Mouse (Mus musculus): ENCODE results near the gene Mfn1. TPM values are rescaled to one million over a fixed set of nuclear protein-coding genes. Genes with fewer than 3 reads are reported as not detected.

The Mfn1 gene
- polyA plus RNA-seq, 1 experiment from 2014 or later, result 35.9 TPM

- no peaks in the 10 kb centered on the region for H3K27me3 ChIP-seq (ENCODE audit: control insufficient read depth, insufficient read depth, low read length)
- no peak overlapping the region for H3K4me3 ChIP-seq (ENCODE audit: low read depth, low read length)
- H3K4me1 ChIP-seq (replicated peaks; ENCODE audit: control insufficient read depth, insufficient read depth, low read length), result no peaks in the 10 kb centered on the region
- DNase-seq (ENCODE audit: low spot score) (no peak), ATAC-seq (replicated peaks; ENCODE audit: low FRiP score) (no peak)
- no peaks in the 10 kb centered on the region for H3K9me3 ChIP-seq (ENCODE audit: control insufficient read depth, low read length)
- no peaks in the 10 kb centered on the region for H3K36me3 ChIP-seq (ENCODE audit: control insufficient read depth, insufficient read depth, low read length)
- H3K27ac ChIP-seq (ENCODE audit: low read depth, low read length), result no peak overlapping the region
- 92% methylated on average over 3 of the region's 3 CpGs for WGBS
- H3K9ac ChIP-seq (ENCODE audit: low read length), result no peak overlapping the region
- no peak overlapping the region for H3K4me2 ChIP-seq (ENCODE audit: low read depth, low read length, severe bottlenecking)
Measured at GRCm38 (mm10) chr3:32622106-32622505, 92.8 kb downstream of the Mfn1 start.

GRCm38 (mm10) chr3:32628141-32628540 lies 98.9 kb downstream of the Mfn1 start:
- Histone ChIP-seq H3K9me3 (ENCODE audit: control insufficient read depth, low read length) (no peaks in the 10 kb centered on the region), H3K4me1 (replicated peaks; ENCODE audit: control insufficient read depth, insufficient read depth, low read length) (no peaks in the 10 kb centered on the region), H3K9ac (ENCODE audit: low read length) (no peak overlapping the region), H3K27ac (ENCODE audit: low read depth, low read length) (no peak overlapping the region), H3K36me3 (ENCODE audit: control insufficient read depth, insufficient read depth, low read length) (no peaks in the 10 kb centered on the region), H3K4me3 (ENCODE audit: low read depth, low read length) (no peak overlapping the region), H3K4me2 (ENCODE audit: low read depth, low read length, severe bottlenecking) (no peak overlapping the region), H3K27me3 (ENCODE audit: control insufficient read depth, insufficient read depth, low read length) (no peaks in the 10 kb centered on the region)
- ATAC-seq (replicated peaks; ENCODE audit: low FRiP score) (no peak), DNase-seq (ENCODE audit: low spot score) (no peak)
- 88% methylated on average over 7 of the region's 7 CpGs for WGBS

Other genes with a start within 250 kb of the Mfn1 start
- 10.8 and 11.5 TPM in 2 replicates for gene Zmat3, start 163.5 kb upstream of the Mfn1 start, polyA plus RNA-seq (2014; fragmentation: Nextera tagmentation; extraction: Ambion mirVana)
- 14.2 and 16.1 TPM in 2 replicates for gene Pik3ca, start 131.8 kb upstream of the Mfn1 start, polyA plus RNA-seq (2014; fragmentation: Nextera tagmentation; extraction: Ambion mirVana)
- gene Kcnmb3, start 37.2 kb upstream of the Mfn1 start, polyA plus RNA-seq (2014; fragmentation: Nextera tagmentation; extraction: Ambion mirVana), result 0.21 TPM in 1 of 2 replicates, not detected in the other
- gene Zfp639, start 19.2 kb upstream of the Mfn1 start, polyA plus RNA-seq (2014; fragmentation: Nextera tagmentation; extraction: Ambion mirVana), result 47.0 and 56.9 TPM in 2 replicates
- gene Gnb4, start 87.1 kb downstream of the Mfn1 start, polyA plus RNA-seq (2014; fragmentation: Nextera tagmentation; extraction: Ambion mirVana), result 35.5 and 45.6 TPM in 2 replicates
- 276 and 280 TPM in 2 replicates for gene Actl6a, start 176.8 kb downstream of the Mfn1 start, polyA plus RNA-seq (2014; fragmentation: Nextera tagmentation; extraction: Ambion mirVana)
- 248 and 270 TPM in 2 replicates for gene Ndufb5, start 207.5 kb downstream of the Mfn1 start, polyA plus RNA-seq (2014; fragmentation: Nextera tagmentation; extraction: Ambion mirVana)
- gene Mrpl47, start 208.1 kb downstream of the Mfn1 start, polyA plus RNA-seq (2014; fragmentation: Nextera tagmentation; extraction: Ambion mirVana), result 40.4 and 43.7 TPM in 2 replicates

Measured in forebrain, embryonic 11.5 days (tissue).